Mouse (Mus musculus) liver, postnatal 0 days (tissue): Measurements from ENCODE around the gene Ncoa7.

Source experiments
- CTCF ChIP-seq: sonication (generic); IDR thresholded peaks from 2 replicates; pipeline ENCODE4 v1.5.1; 2016; ENCODE audit warnings: antibody characterized with exemption, low read depth
- EP300 ChIP-seq: IDR thresholded peaks from 2 replicates; pipeline ENCODE4 v1.6.1; 2016; ENCODE audit warnings: antibody characterized with exemption, low read depth, mild to moderate bottlenecking

DNA sequence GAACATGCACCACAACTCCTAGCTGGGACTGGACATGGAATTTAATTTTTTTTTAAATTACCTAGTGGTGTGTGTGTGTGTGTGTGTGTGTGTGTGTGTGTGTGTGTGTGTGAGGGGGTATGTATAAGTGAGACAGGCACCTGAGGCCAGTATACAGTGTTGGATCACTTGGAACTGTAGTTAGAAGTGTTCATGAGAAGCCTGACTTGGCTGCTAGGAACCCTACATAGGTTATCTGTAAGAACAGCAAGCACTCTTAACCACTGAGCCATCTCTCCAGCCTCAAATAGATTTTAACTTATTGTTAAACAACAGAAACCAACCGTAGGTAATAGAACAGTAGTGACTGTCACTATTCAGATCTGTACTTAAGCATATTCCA lies 14.8 kb downstream of the Ncoa7 start:
- TF ChIP-seq CTCF = no peak
- no peak for TF ChIP-seq EP300
